Mouse (Mus musculus) CD4-positive helper T cell, adult 2 months (primary cell): ENCODE results near the gene Yjefn3.

Source experiments
- DNase-seq: peaks from one replicate; pipeline ENCODE4 v3.0.0-alpha.2; 2012; ENCODE audit warnings: low read depth, missing footprints, low spot score

Yjefn3 gene

DNA sequence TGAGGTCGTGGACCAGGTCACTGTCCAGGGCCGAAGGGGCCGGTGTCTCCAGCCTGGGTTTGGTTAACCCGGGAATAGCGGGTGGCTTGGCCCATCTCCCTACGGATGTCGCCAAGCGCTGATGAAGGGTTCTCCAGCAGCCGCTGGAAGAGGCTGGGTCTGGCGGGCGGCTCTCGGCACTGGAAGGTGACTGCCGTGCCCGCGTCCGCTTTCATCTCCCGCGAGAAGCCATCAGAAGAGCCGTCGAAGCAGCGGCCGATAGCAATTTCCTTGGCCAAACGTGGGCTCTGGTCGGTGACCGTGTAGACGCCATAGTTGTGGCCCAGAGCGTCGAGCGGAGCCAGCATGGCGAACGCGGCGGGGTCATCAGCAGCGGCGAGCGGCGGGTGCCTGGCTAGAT lies 21.7 kb downstream of the Yjefn3 start:
- no peak for DNase-seq

DNA sequence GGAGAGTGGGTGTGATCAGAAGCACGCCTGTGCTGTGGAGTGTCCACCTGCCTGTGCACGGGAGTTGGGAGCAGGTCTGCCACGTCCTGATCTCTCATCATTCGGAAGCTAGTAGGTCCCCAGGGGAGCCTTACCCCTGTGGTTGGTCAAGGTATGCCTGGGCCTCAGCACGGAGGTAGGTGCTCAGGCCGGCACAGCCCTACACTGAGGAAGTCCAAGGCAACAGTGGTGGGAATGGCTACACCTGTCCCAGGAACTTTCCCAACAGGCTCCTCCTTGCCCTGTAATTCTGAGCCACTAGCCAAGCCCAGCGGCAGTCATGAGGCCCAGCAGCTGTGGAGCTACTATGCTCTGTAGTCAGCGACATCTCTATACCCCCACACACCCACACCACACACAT lies 22.8 kb downstream of the Yjefn3 start:
- DNase-seq, result no peak

DNA sequence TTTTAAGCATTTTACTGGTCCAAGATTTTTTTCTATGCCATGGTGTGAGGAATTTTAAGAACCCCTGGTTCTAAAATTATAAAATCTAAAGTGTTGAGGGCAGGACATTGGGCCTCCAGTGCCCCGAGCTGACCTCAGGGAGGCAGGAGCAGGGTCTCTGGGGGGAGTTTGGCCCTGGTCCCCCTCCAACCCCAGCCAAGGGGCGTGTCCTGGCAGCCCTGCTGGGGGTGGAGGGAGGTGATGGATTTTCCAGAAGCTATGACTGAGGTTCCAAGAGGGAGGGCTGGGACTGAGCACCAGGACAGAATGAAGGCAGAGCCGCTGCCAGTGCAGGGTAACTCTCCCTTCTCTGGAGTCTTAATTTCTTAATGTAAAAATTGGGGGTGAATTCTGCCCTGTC lies 24.5 kb downstream of the Yjefn3 start:
- DNase-seq, result no peak

DNA sequence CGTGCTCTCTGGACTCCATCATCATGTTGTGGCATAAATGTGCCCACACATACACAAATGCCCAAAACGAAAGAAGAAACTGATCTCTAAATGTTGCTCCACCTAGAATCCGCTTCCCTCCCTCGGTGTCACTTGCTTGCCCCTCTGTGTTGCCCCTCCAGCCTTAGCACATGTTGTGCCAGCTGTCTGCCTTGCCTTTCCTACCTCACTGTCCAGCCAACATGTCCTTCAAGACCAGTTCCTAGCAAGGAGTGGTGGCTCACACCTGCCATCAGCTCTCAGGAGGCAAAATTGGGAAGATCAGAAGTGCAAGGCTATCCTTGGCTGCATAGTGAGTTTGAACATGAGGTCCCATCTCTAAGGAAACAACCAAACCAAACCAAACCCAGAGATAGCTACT lies 25.1 kb downstream of the Yjefn3 start:
- DNase-seq, result no peak

DNA sequence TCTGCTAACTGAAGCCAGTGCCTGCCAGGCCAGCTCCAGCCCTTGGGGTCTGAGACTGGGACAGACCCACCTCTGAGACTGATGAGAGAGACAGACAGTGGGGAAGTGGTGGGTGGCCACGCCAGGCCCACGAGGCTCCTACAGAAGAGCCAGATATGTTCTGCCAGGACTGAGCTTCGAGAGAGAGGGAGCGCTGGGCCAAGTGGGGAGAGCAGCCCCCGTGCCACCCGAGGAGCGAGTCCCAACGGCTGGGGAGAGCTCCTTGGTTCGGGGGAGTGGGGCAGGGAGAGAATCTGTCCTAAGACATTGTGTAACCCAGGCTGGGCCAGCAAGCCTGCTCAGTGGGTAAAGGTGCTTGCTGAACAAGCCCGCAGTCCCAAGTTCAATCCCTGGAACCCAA lies 25.5 kb downstream of the Yjefn3 start:
- DNase-seq, result no peak

DNA sequence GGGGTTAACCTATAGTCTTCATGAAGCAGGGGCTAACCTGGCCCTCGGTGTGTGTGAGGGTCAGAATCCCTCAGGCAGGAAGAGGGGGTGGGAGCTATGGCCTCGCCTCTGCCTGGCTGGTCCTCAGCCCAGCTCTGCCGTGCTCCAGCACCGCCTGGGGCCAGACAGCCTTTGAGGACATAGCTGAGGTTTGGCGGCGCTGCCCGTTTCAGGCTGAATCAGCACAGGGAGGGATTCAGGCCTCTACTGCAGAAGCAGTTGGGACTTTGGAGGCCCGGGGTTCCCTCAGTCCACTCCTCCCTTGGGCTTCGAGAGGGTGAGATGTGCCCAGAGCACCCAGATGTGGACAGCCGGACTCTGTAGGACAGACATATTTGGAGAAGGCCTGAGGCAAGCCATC lies 26.4 kb downstream of the Yjefn3 start:
- no peak for DNase-seq

DNA sequence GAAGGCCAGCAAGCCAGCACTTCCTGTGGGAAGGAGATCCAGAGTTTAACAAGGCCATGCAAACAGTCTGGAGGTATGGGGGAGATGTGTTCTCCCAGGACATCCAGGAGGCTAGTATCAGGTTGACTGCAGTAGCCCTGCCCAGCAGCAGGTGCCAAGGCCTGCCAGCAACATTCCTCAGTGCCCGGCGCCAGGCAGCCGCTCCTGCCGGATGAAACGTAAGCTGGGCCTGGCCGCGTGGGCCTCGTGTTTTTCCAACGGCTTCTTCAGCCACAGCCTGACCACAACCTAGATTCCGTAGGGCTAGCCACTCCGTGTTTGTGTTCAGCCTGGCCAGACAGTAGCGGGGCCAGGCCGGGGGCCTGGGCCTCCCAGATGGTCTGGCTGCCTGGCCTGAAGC lies 27.9 kb downstream of the Yjefn3 start:
- no peak for DNase-seq

DNA sequence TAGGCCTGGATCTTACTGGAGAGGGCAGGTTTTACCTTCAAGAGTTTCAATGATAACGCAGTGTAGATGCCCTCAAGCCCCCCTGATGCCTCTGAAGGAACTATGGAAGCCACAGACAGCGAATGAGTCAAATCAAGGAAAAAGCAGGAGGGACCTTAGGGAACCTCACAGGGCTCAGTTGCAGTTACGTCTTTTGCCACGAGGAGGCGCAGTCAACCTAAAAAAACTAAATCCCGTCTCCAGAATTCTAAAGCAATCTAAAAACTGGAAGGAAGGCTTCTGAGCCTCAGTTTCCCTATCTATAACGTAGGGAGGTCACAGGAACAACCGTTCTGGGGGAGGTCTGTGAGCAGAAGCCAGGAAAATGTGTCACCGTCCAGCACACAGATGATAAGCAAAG lies 28.4 kb downstream of the Yjefn3 start:
- peak; percentile 52 for DNase-seq

DNA sequence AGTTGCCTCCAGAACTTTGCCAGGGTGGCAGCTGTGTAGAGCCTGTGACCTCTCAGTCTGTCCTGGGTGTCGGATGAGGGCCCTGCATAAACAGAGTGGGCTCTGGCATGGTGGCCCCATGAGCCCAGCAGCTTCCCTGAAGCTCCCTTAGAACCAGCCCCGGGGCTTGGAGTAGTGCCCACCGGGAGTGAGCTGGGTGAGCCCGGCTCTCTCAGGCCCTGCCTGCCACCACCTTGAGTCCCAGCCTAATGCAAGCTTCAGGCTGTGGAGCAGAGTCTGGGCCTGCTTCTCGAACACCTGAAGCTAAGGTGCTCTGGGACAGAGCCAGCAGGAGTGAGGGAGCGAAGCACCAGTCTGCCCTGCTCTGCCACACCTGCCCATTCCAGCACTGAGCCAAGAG lies 31.6 kb downstream of the Yjefn3 start:
- DNase-seq, result no peak

DNA sequence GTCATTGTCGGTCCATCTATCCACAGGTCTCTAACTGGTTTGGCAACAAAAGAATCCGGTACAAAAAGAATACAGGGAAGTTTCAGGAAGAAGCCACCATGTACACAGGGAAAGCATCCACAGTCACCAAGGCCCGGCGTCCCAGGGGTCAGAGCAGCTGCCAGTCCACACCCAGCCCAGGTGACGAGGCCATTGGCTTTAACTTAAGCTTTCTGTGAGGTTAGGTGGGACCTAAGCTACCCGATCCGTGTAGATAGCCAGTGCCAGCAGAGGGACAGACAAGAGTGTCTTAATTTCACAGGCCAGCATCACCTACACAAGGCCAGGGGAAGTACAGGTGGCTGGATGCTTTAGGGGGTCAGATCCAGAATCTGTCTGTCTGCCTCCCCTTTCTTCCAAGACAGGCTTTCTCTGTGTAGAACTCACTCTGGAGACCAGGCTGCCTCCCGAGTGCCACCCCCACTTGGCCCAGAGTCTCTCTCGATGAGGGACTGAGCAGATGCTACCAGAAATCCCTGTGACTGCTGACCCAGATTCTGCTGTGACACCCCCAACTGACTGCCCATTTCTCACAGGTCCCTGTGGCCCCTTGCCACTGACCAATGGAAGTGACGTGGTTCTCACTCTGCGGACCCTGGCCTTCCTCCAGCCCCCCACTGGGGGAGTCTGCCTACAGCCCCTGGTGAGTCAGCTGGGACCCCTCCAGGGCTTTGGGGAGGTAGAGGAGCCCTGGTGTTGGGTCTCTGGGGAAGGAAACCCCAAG lies 32.3 kb downstream of the Yjefn3 start:
- DNase-seq, result no peak

DNA sequence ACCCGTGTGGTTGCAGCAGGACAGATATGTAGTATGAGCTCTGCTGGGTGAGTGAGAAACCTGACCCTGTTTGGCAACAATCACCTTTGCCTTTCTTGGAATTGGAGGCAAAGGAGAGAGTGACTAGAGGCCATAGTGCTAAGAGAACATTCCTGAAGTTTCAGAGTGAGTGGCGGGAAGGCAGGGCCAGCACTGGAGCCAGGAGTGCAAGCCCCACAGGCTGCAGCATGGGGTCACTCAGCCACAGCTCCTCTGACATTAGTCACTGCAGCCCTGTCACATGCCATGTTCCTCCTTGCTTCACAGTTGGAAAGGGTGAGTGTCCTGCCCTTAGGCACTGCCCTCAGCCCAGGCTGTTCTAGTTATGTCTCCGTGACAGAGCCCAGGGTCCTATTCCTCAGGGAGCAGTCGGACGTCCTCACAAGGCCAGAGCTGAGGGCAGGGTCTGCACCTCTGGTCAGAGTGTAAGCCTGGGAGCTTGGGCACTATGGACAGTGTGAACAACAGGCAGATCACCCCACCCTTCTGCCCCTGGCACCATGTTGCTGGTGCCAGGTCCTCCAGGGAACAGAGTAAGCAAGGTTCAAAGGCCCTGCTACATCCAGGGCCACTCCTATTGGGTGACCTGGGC lies 34.7 kb downstream of the Yjefn3 start:
- DNase-seq, result no peak

DNA sequence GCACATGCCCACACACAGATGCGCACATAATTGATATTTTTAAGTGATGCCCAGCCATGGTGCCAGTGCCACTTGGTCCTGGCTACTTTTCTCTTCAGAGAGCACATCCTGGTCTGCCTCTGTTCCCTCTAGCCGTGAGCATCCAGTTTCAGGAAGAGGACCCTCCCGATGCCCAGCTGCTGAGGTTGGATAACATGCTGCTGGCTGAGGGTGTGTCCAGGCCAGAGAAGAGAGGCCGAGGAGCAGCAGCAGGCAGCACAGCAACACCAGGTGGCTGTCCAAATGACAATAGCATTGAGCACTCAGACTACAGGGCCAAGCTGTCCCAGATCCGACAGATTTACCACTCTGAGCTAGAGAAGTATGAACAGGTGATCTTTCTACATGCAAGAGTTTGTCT lies 38.3 kb downstream of the Yjefn3 start:
- DNase-seq, result no peak

DNA sequence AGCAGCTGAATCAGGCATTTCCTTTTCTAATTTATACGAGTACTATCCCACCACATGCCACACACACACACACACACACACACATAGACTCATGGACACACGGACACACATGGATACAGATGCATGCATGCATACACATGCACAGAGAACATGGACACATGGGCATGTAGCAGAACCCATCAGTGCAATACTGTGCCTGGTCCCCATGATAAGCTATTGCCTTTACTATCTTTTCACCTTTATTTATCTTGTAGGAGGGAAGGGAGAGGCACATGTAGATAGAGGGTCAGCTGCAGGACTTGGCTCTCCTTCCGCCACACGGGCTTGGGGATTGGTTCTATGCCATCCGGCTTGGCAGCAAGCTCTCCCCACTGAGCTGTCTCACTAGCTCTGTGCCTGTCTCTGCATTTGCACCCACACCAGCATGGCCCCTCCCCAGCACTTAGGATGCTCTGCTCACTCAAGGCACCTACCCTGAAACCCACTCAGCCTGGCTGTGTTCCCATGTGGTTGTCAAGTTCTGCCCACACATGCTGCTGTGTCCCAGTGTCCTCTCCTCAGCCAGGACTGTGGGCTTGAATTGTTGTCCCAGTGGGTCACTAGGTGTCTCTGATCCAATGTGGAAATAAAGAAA lies 39.0 kb downstream of the Yjefn3 start:
- no peak for DNase-seq

DNA sequence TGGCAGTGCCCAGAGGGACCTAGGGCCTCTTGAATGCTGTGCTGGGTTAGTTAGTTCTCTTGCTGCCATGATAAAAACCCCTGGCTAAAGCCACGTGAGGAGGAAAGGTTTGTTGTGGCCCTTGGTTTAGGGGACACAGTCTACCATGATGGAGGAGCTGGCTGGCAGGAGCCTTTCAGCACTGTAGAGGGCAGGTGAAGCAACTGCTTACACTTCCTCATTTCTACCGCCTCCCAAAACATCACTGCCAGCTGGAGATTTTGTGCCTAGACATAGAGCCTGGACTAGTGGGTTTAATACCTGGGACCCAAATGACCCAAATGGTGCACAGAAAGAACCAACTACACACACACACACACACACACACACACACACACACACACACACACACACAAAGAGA lies 41.3 kb downstream of the Yjefn3 start:
- DNase-seq, result no peak

DNA sequence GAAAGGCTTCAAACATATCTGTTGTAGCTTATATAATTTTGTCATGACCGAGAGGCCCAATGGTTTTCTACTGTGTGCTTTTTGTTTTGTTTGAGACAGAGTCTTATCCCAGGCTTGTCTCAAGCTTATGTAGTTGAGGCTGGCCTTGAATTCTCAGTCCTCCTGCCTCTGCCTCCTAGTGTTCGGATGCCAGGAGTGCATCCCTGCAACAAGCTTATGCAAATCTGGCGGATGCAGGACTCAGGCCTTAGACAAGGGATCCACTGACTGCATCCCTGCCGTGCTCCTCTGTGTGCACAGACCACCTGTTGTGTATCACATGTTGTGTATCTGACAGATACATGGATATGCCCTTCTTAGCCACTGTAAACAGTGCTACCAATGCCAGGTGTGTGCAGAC lies 41.7 kb downstream of the Yjefn3 start:
- no peak for DNase-seq

DNA sequence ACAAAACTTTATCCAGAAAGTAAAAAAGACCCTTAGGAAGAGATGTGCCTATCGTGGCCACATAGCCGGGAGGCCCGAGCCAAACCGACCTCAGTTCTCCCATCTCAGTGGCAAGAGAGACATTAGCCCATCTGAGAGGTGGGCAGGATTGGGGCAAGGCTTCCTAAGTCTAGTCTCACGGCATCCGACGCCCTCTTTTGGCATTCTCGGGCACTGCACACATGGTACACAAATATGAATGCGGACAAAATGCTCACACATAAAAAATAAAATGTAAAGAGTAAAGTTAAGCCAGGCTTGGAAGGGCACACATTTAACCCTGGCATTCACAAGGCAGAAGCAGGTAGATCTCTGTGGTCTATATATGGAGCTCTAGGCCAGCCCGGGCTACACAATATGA lies 48.6 kb downstream of the Yjefn3 start:
- DNase-seq, result no peak

DNA sequence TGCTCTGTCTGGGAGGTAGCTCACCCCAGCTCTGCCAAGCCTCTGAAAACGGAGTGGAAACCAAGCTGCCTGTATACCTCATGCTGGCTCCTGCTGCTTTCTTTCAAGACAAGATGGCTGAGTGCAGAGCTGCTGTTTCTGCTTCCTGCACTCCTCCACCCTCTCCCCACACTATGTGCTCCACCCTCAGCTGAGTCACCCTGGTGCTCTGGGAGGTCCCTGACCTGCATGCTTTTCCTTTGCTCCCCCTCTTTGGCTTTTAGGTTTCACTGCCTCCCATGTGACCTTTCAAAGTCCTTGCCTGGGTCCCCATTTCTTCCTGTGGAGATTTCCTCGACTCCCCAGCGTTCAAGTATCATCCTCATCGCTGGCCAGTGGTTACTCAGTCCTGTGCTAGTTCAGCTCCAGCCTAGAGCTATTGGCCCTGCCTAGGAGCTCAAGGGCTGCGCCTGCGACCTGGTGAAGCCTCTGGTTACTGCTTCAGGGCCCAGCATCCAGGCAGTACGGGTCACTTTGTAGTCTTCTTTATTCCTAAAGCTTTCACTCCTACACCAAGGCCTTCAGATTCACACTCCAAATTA lies 51.5 kb downstream of the Yjefn3 start:
- no peak for DNase-seq

DNA sequence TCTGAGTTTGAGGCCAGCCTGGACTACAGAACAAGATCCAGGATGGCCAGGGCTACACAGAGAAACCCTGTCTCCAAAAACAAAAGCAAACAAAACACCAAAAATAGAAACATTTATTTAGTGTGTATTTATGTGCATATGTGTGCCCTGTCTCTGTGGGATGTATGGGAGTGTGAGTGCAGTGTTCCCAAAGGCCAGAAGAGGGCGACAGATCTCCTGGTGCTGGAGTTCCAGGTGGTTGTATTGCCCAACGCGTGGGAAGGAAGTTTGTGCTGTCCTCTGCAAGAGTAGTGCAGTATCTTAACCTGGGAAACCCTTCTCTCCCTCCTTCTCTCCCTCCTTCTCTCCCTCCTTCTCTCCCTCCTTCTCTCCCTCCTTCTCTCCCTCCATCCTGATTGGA lies 52.6 kb downstream of the Yjefn3 start:
- DNase-seq, result no peak

DNA sequence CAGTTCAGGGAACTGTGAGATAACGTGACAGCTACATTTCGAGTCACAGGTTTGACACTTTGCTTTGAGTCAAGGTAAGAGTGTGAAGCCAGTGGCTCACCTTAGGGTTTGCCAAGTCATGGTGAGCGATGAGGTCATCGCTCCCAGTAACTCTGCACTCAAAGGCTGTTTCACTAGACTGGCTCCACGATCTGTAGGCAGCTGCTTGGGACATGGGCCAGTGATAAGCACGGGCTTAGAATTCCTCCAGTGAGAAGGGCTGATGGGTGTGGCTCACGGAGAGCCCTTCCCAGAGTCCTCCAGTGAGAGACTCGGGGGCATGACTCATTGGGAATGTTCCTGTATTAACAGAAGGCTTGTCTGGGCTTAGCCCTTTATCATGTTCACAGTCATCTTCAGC lies 53.6 kb downstream of the Yjefn3 start:
- DNase-seq, result no peak

DNA sequence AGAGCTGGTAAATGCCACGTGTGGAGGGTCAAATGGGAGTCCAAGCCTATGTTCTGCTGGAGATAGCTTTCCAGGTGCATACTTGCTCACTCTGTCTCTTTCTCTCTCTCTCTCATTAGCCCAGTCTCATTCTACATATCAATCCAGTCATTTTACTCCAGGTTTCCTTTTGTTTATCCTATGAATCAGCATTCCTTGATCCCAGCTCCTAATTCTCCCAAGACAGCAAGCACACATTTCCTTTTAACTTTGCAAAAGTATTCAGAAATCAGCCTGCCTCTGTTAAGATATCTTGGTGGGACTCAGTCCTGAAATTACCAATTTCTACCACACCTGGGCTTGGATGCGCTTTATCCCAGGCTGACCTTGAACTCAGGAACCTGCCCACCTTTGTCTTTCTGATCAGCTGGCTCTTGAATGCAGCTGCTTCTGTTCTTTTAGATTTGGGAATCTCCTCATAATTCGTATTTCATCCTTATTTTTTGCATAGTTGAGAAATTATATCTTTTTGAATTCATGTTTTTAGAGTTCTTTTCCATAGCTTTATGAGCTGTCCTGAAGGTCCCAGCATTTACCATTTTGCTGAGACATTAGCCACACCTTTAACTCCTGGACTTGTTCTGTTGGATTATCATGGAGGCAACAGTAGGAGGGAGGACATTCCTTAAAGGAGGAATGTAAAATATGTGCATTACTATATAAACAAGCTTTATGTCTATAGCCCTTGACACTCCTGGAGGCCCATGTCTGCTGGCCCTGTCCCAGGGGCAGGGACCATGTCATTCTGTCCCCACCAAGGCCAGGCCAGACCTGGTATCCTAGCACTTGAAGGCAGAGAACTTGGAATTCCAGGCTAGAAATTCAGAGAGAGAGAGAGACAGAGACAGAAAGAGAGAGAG lies 55.1 kb downstream of the Yjefn3 start:
- DNase-seq, result no peak
